Mouse (Mus musculus) macrophage (primary cell): Measurements from ENCODE around the gene Zfp428. TPM values are rescaled to one million over a fixed set of nuclear protein-coding genes. Genes with fewer than 3 reads are reported as not detected.
A peak's percentile ranks its signal among the peaks of the same experiment; 100 is the strongest.
"Not testable (repeated sequence)": the region's sequence is repeated elsewhere in the genome, so short reads cannot be mapped to it uniquely, and the experiment has no call there.

Experiments
- H3K27ac ChIP-seq: fragments of 350-480 bp; formaldehyde crosslinking; 2 replicates; pipeline ENCODE4 v1.9.0; 2021
- H3K36me3 ChIP-seq: fragments of 350-480 bp; formaldehyde crosslinking; 2 replicates; pipeline ENCODE4 v1.9.0; 2021; ENCODE audit errors: inconsistent target
- H3K4me3 ChIP-seq: fragments of 350-480 bp; formaldehyde crosslinking; 2 replicates; pipeline ENCODE4 v1.9.0; 2021; ENCODE audit errors: inconsistent target
- H3K79me2 ChIP-seq: fragments of 350-480 bp; formaldehyde crosslinking; 2 replicates; pipeline ENCODE4 v1.9.0; 2021; ENCODE audit errors: inconsistent target
- WGBS: methylation state at CpG from one replicate; pipeline ENCODE4 v1.1.7; 2026; ENCODE audit warnings: inconsistent platforms; ENCODE audit not compliant: missing documents; 5-methylcytosine and 5-hydroxymethylcytosine counted together
- polyA plus RNA-seq: library from polyadenylated mRNA; stranded (reverse); fragments of 250-400 nt; gene quantifications from 3 replicates; pipeline ENCODE4 v1.2.4, GENCODE M21; 2018; ENCODE audit warnings: inconsistent platforms

Gene Zfp428
- polyA plus RNA-seq, 1 experiment from 2014 or later, result 0.77 TPM

- Histone ChIP-seq H3K27ac (no peak overlapping the region), H3K79me2 (no peaks in the 10 kb centered on the region), H3K36me3 (no peaks in the 10 kb centered on the region), H3K4me3 (no peak overlapping the region)
- 18% methylated on average over 43 of the region's 43 CpGs for WGBS
Measured at GRCm38 (mm10) chr7:24499856-24500577, 6.8 kb upstream of the Zfp428 start.

DNA sequence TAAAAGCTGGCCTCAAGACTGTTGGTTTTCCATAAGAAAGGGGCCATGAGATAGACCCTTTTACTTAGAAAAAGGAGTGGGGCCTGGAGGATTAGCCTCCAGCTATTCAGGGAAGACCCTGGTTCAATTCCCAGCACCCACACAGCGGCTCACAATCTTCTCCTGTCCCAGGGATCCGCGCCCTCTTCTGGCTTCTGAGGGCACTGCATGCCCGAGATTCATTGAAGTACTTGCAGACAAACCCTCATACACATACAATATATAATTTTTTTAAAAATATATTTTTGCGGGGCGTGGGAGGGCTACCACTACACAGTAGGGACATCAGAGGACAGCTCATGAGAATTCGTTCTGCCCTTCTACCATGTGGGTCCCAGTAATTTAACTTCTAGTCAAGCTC lies 5.9 kb upstream of the Zfp428 start:
- Histone ChIP-seq H3K36me3 (no peaks in the 10 kb centered on the region), H3K4me3 (no peak overlapping the region), H3K27ac (no peak overlapping the region), H3K79me2 (no peaks in the 10 kb centered on the region)
- 30% methylated on average over 7 of the region's 7 CpGs for WGBS

- 56% methylated on average over 21 of the region's 21 CpGs for WGBS
- Histone ChIP-seq H3K36me3 (no peaks in the 10 kb centered on the region), H3K4me3 (no peak overlapping the region), H3K27ac (no peak overlapping the region), H3K79me2 (no peaks in the 10 kb centered on the region)
Measured at GRCm38 (mm10) chr7:24501492-24501891, 5.3 kb upstream of the Zfp428 start.

DNA sequence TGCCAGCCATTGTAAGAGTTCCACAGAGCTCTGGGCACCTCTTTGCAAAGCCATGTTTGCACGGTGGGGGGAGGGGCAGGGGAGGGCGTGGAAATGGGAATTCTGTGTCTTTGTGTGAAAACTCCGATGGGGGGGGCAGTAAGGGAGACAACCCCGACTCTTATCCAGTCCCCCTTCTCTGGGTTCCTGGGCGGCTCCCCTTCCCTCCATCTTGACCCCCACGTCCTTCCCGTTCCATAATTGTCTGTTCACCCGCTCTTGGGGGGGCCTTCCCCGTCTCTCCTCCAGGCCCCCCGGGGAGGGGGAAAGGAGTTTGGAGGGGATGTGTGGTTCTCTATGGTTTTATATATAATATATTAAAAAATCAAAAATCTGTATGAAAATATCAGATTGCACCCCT lies 2.8 kb upstream of the Zfp428 start:
- WGBS, result 24% methylated on average over 7 of the region's 10 CpGs
- Histone ChIP-seq H3K4me3 (no peak overlapping the region), H3K27ac (no peak overlapping the region), H3K79me2 (no peaks in the 10 kb centered on the region), H3K36me3 (no peaks in the 10 kb centered on the region)

DNA sequence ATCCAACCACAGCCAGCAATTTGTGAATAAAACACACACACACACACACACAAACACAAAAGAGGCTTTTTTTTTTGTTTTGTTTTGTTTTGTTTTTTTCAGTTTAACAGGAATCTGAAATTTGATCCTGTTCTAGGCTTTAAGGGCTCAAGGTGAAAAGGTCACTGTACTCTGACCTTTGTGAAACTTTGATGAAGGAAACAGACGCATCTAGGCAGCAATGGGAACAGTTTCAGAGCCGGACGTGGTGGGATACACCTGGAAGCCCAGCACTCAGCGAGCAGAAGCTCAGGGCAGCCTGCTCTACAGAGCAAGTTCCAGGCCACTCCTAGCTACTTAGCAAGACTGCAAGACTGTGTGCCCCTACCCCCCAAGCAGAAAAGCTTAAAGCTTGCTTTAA lies 1.9 kb upstream of the Zfp428 start:
- Histone ChIP-seq H3K4me3 (no peak overlapping the region), H3K79me2 (no peaks in the 10 kb centered on the region), H3K36me3 (no peaks in the 10 kb centered on the region), H3K27ac (no peak overlapping the region)
- 79% methylated on average over 4 of the region's 4 CpGs for WGBS

GRCm38 (mm10) chr7:24505447-24506064 lies 1.2 kb upstream of the Zfp428 start:
- WGBS, result 84% methylated on average over 15 of the region's 15 CpGs
- H3K4me3 ChIP-seq, result no peak overlapping the region
- no peaks in the 10 kb centered on the region for H3K79me2 ChIP-seq
- no peaks in the 10 kb centered on the region for H3K36me3 ChIP-seq
- no peak overlapping the region for H3K27ac ChIP-seq

DNA sequence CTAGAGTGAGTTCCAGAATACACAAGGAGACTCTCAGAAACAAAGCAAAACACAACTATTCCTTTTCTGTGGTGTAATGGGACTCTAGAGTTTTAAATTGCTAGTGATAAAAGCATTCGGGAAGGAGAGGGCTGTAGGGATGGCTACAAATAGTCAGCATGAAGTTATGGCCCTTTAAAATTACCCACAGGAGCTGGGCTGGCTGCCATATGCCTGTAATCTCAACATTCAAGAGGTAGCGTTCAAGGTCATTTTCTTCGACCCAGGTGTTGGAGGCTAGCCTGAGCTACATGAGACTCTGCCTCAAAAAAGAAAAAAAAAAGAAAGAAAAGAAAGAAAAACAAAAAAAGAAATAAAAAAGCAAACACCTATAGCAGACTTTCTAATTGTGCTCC lies 744 bp upstream of the Zfp428 start:
- no peak overlapping the region for H3K4me3 ChIP-seq
- WGBS, result 39% methylated on average over 3 of the region's 3 CpGs
- H3K27ac ChIP-seq, result no peak overlapping the region
- H3K79me2 ChIP-seq, result no peaks in the 10 kb centered on the region
- H3K36me3 ChIP-seq, result no peaks in the 10 kb centered on the region

DNA sequence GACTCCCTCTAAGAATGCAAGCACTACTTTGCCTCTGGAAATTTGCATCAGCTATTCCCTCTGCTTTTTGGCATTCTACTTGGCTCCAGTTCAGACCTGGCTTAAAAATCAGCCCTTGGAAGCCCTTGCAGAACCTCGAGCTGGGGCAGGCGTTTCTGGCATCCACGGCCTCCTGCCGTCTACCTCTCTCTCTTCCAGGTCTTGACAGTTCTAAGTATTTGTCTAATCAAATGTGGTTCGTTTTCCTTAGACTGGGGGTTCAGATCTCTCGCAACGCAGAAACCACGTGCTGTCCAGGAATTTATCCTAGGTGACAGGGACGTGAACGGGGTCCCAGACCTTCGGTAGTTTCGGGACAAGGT lies 349 bp upstream of the Zfp428 start:
- H3K27ac ChIP-seq, result no peak overlapping the region

DNA sequence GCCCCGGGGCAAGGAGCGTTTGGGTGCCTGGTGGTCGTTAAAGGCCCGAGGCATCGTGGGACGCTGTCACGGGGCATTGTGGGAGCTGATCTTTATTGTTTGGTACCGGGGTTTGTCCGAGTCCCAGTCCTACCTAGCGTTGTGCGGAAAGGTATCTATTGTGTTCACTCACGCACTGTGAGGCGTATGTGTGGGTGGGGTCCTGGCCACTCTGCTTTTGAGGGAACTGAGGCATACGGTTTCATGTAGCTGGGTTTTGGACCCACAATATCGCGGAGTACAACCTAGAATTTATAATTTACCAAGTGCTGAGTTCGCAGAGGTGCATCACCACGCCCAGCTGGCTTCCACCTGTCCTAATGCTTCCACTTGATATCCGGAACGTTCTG lies 914 bp downstream of the Zfp428 start:
- Histone ChIP-seq H3K79me2 (no peaks in the 10 kb centered on the region), H3K27ac (no peak overlapping the region), H3K4me3 (peak overlapping the region; percentile 58), H3K36me3 (no peaks in the 10 kb centered on the region)
- WGBS, result 5% methylated on average over 20 of the region's 20 CpGs

More for the DNA sequence above, 349 bp upstream of the Zfp428 start:
- WGBS, result 22% methylated on average over 12 of the region's 12 CpGs
- H3K4me3 ChIP-seq, result peak overlapping the region; percentile 52
- H3K79me2 ChIP-seq, result no peaks in the 10 kb centered on the region
- H3K36me3 ChIP-seq, result no peaks in the 10 kb centered on the region

GRCm38 (mm10) chr7:24512355-24512754 lies 5.5 kb downstream of the Zfp428 start, which contains the start of gene AC161166.1:
Gene AC161166.1 (minus strand): TSS chr7:24512455.
- Histone ChIP-seq H3K27ac (no peak within 1 kb of the TSS), H3K36me3 (no peaks in the 10 kb centered on the region), H3K79me2 (no peaks in the 10 kb centered on the region), H3K4me3 (no peak within 1 kb of the TSS)
- 98% methylated on average over 7 of the region's 7 CpGs for WGBS

DNA sequence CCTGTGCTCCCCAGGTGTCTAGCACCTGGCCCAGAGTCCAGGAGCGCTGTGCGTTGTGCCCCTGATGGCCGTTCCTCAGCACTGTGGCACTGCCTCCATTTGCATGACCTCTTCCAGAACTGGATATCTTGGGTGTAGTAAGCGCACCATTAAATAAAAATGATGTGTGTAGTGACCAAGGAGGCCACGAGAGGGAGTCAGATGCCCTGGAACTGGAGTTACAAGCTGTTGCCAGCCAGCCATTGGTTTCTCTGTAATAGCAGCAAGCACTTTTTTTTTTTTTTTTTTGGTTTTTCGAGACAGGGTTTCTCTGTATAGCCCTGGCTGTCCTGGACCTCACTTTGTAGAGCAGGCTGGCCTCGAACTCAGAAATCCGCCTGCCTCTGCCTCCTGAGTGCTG lies 9.5 kb downstream of the Zfp428 start:
- 89% methylated on average over 5 of the region's 8 CpGs for WGBS
- not testable (repeated sequence) for H3K4me3 ChIP-seq, H3K79me2 ChIP-seq, H3K27ac ChIP-seq, H3K36me3 ChIP-seq

GRCm38 (mm10) chr7:24517077-24517476 lies 10.3 kb downstream of the Zfp428 start:
- H3K27ac ChIP-seq, result no peak overlapping the region
- H3K79me2 ChIP-seq, result no peaks in the 10 kb centered on the region
- 94% methylated on average over 4 of the region's 5 CpGs for WGBS
- H3K4me3 ChIP-seq, result no peak overlapping the region
- H3K36me3 ChIP-seq, result no peaks in the 10 kb centered on the region

- WGBS, result 83% methylated on average over 6 of the region's 6 CpGs
- Histone ChIP-seq H3K36me3 (no peaks in the 10 kb centered on the region), H3K4me3 (no peak overlapping the region), H3K27ac (no peak overlapping the region), H3K79me2 (no peaks in the 10 kb centered on the region)
Measured at GRCm38 (mm10) chr7:24517654-24518053, 10.8 kb downstream of the Zfp428 start.

DNA sequence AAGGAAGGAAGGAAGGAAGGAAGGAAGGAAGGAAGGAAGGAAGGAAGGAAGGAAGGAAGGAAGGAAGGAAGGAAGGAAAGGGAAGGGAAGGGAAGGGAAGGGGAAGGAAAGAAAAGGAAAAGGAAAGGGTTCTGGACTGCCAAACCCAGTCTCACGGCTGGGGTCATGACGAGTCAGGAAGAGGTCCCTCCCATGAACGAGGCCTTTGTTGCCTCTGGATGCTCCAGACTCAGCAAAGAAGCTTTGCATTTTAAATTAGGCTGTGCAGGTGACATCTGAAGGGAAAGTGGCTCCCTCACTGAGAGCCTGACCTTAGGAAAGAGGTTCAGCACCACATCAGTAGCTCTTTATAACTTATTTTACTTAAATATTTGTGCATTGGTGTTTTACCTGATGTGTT lies 12.3 kb downstream of the Zfp428 start:
- Histone ChIP-seq H3K4me3 (no peak overlapping the region), H3K36me3 (no peaks in the 10 kb centered on the region), H3K79me2 (no peaks in the 10 kb centered on the region), H3K27ac (no peak overlapping the region)
- WGBS, result 79% methylated on average over 3 of the region's 3 CpGs

DNA sequence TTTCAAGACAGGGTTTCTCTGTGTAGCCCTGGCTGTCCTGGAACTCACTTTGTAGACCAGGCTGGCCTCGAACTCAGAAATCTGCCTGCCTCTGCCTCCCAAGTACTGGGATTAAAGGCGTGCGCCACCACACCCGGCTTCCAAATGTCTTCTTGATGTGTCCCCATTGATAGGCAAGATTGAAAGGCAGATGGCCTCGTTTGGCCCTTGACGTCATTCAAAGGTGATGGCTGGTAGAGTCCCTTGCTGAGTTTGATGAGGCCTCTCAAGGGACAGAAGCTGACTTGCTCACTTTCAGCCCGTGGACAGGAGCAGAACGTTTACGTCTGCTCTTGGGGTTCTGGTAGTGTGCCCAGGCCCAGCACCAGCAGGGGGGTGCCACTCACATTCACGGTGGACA lies 13.2 kb downstream of the Zfp428 start:
- WGBS, result 85% methylated on average over 7 of the region's 10 CpGs

DNA sequence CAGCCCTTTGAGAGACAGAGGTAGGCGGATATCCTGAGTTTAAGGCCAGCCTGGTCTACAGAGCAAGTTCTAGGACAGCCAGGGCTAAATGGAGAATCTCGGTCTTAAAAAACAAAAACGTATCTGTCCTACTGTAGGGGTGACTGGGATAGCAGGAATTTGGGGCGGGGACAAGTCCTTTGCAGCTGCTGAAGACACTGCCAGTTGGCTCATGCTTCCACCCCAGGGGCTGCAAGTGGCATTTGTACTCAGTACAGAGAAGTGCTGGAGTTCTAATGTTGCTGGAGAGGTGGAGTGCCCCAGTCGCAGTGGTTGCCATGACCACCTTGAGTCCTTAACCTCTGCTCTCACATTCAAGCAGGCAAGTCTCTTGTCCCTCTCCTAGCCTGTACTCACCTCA lies 16.0 kb downstream of the Zfp428 start:
- no peaks in the 10 kb centered on the region for H3K79me2 ChIP-seq
- H3K4me3 ChIP-seq, result no peak overlapping the region
- WGBS, result 78% methylated on average over 5 of the region's 5 CpGs
- H3K36me3 ChIP-seq, result no peaks in the 10 kb centered on the region
- H3K27ac ChIP-seq, result no peak overlapping the region

More for the DNA sequence above, 13.2 kb downstream of the Zfp428 start:
- not testable (repeated sequence) for H3K36me3 ChIP-seq, H3K27ac ChIP-seq, H3K79me2 ChIP-seq, H3K4me3 ChIP-seq
